Mouse (Mus musculus): Measurements from ENCODE around the gene D130052B06Rik. TPM values are rescaled to one million over a fixed set of nuclear protein-coding genes. Genes with fewer than 3 reads are reported as not detected.

Gene D130052B06Rik
- polyA plus RNA-seq, 1 experiment from 2014 or later = not detected

- Histone ChIP-seq H3K4me2 (replicated peaks; ENCODE audit: low read depth) (no peak overlapping the region), H3K9ac (ENCODE audit: low read depth, low read length) (no peak overlapping the region), H3K27me3 (replicated peaks; ENCODE audit: control insufficient read depth, insufficient read depth, low read length) (no peaks in the 10 kb centered on the region), H3K4me1 (replicated peaks; ENCODE audit: control insufficient read depth, insufficient read depth, low read length) (no peaks in the 10 kb centered on the region), H3K4me3 (ENCODE audit: low read depth, low read length) (no peak overlapping the region), H3K36me3 (ENCODE audit: control insufficient read depth, insufficient read depth) (no peaks in the 10 kb centered on the region), H3K9me3 (ENCODE audit: control insufficient read depth) (no peaks in the 10 kb centered on the region), H3K27ac (ENCODE audit: low read depth, low read length) (no peak overlapping the region)
- WGBS = 70% methylated on average over 3 of the region's 3 CpGs
- ATAC-seq = no peak
- no peak for TF ChIP-seq CTCF (IDR thresholded peaks at IDR 0.05; ENCODE audit: low read depth)
These were observed 56.1 kb downstream of the D130052B06Rik start for GRCm38 (mm10) chr11:33655221-33655620.

GRCm38 (mm10) chr11:33655861-33656593, 56.9 kb downstream of the D130052B06Rik start:
- no peak for TF ChIP-seq CTCF (IDR thresholded peaks at IDR 0.05; ENCODE audit: low read depth)
- no peak overlapping the region for H3K9ac ChIP-seq (ENCODE audit: low read depth, low read length)
- no peaks in the 10 kb centered on the region for H3K27me3 ChIP-seq (replicated peaks; ENCODE audit: control insufficient read depth, insufficient read depth, low read length)
- no peak for ATAC-seq
- H3K9me3 ChIP-seq (ENCODE audit: control insufficient read depth) = no peaks in the 10 kb centered on the region
- H3K4me3 ChIP-seq (ENCODE audit: low read depth, low read length) = no peak overlapping the region
- no peaks in the 10 kb centered on the region for H3K36me3 ChIP-seq (ENCODE audit: control insufficient read depth, insufficient read depth)
- 60% methylated on average over 7 of the region's 7 CpGs for WGBS
- no peak overlapping the region for H3K4me2 ChIP-seq (replicated peaks; ENCODE audit: low read depth)
- H3K27ac ChIP-seq (ENCODE audit: low read depth, low read length) = no peak overlapping the region
- no peaks in the 10 kb centered on the region for H3K4me1 ChIP-seq (replicated peaks; ENCODE audit: control insufficient read depth, insufficient read depth, low read length)

- H3K4me1 ChIP-seq (replicated peaks; ENCODE audit: control insufficient read depth, insufficient read depth, low read length) = no peaks in the 10 kb centered on the region
- no peak overlapping the region for H3K4me3 ChIP-seq (ENCODE audit: low read depth, low read length)
- H3K9ac ChIP-seq (ENCODE audit: low read depth, low read length) = no peak overlapping the region
- 66% methylated on average over 13 of the region's 13 CpGs for WGBS
- no peak overlapping the region for H3K27ac ChIP-seq (ENCODE audit: low read depth, low read length)
- no peak for TF ChIP-seq CTCF (IDR thresholded peaks at IDR 0.05; ENCODE audit: low read depth)
- no peak for ATAC-seq
- H3K9me3 ChIP-seq (ENCODE audit: control insufficient read depth) = no peaks in the 10 kb centered on the region
- no peak overlapping the region for H3K4me2 ChIP-seq (replicated peaks; ENCODE audit: low read depth)
- H3K27me3 ChIP-seq (replicated peaks; ENCODE audit: control insufficient read depth, insufficient read depth, low read length) = no peaks in the 10 kb centered on the region
- H3K36me3 ChIP-seq (ENCODE audit: control insufficient read depth, insufficient read depth) = no peaks in the 10 kb centered on the region
These were observed 61.2 kb downstream of the D130052B06Rik start for GRCm38 (mm10) chr11:33660016-33660913.

GRCm38 (mm10) chr11:33663599-33663998, 64.5 kb downstream of the D130052B06Rik start:
- H3K27ac ChIP-seq (ENCODE audit: low read depth, low read length) = no peak overlapping the region
- no peak overlapping the region for H3K4me3 ChIP-seq (ENCODE audit: low read depth, low read length)
- no peak overlapping the region for H3K4me2 ChIP-seq (replicated peaks; ENCODE audit: low read depth)
- no peaks in the 10 kb centered on the region for H3K36me3 ChIP-seq (ENCODE audit: control insufficient read depth, insufficient read depth)
- H3K9me3 ChIP-seq (ENCODE audit: control insufficient read depth) = no peaks in the 10 kb centered on the region
- 80% methylated on average over 2 of the region's 2 CpGs for WGBS
- no peak overlapping the region for H3K9ac ChIP-seq (ENCODE audit: low read depth, low read length)
- no peaks in the 10 kb centered on the region for H3K27me3 ChIP-seq (replicated peaks; ENCODE audit: control insufficient read depth, insufficient read depth, low read length)
- no peak for ATAC-seq
- no peaks in the 10 kb centered on the region for H3K4me1 ChIP-seq (replicated peaks; ENCODE audit: control insufficient read depth, insufficient read depth, low read length)
- no peak for TF ChIP-seq CTCF (IDR thresholded peaks at IDR 0.05; ENCODE audit: low read depth)

- ATAC-seq = no peak
- TF ChIP-seq CTCF (IDR thresholded peaks at IDR 0.05; ENCODE audit: low read depth) = no peak
- Histone ChIP-seq H3K36me3 (ENCODE audit: control insufficient read depth, insufficient read depth) (no peaks in the 10 kb centered on the region), H3K27me3 (replicated peaks; ENCODE audit: control insufficient read depth, insufficient read depth, low read length) (no peaks in the 10 kb centered on the region), H3K4me3 (ENCODE audit: low read depth, low read length) (no peak overlapping the region), H3K4me1 (replicated peaks; ENCODE audit: control insufficient read depth, insufficient read depth, low read length) (no peaks in the 10 kb centered on the region), H3K4me2 (replicated peaks; ENCODE audit: low read depth) (no peak overlapping the region), H3K9ac (ENCODE audit: low read depth, low read length) (no peak overlapping the region), H3K27ac (ENCODE audit: low read depth, low read length) (no peak overlapping the region), H3K9me3 (ENCODE audit: control insufficient read depth) (no peaks in the 10 kb centered on the region)
- 64% methylated on average over 6 of the region's 6 CpGs for WGBS
These were observed 69.3 kb downstream of the D130052B06Rik start for GRCm38 (mm10) chr11:33668376-33668775.

Measured in intestine, postnatal 0 days (tissue).